Mouse (Mus musculus): ENCODE measurements around the gene Kcng4. TPM values are rescaled to one million over a fixed set of nuclear protein-coding genes. Genes with fewer than 3 reads are reported as not detected.

Gene Kcng4
- not detected for total RNA-seq (2023)

DNA sequence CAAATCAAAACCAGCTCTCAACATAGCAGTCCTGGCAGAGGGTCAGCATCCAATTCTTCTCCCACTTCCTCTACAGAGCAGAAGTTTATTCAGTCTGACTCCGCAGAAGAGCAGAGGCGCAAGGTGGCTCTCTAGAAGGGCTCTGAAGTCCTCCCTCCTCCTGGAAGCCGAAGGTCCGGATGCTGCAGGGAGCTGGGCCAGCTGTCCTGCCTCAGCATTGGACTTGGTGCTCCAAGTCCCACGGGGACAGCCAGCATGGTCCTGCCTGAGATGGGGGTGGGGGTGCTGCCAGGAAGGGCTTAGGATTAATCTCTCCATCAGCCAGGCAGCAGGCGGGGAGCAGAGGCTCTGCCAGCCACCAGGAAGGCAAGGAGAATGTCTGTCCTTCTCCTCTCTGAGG lies at the start of gene Kcng4:
Kcng4 (minus strand) TSS at position 303 of the 400 bp plus-strand sequence.

DNA sequence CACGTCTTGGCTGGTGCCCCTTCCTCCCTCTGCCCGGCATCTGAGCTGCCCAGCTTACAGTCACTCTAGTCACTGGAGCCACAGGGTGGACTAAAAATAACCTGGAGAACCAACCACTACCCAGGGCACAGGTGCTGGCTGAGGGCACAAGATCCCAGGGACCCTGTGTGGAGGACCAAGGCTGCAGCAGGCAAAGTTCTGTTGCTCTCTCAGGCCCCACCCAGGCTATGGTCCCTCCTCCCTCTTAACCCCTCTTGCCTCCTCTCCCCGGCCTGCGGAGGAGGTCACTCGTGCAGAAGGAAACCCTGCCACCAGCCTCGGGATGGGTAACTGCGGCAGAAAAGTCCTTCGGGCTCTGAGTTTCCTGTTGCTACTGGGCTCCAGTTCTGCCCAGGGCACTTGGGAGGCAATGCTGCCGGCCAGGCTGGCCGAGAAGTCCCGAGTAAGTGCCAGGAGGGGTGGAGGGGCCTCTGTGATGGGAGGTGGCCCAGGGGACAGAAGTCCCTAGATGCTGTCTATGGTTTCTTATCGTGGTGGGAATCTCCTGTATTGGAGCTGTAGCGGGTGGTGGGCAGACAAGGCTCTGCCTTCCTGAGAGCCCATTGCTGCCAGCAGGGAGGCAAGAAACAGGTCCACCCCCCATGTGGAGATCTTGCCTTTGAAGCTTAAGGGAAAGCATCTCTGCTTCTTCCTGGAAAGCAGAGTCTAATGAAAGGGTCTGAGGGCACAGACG lies 30.9 kb upstream of the Kcng4 start, which contains the start of gene Wfdc1:
Wfdc1 (plus strand) TSS at position 147 of the 733 bp plus-strand sequence.

DNA sequence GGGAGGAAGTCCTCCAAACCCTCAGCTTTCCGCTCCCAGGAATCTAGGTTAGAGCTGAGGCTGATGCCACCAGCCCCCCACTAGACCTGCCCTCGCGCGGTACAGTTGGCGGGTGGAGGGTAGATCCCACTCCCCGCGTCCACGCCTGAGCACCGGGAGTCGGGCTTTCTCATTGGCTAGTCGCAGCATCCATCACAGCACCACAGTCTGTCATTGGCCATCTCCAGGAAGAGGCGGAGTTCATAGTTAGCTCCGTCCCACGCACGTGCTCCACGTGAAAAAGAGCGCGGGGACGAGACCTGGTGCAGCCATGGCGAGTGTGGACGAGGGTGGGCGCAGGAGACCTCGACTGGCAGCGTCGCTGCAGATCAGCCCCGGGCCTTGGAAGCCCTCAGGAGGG lies 23.0 kb downstream of the Kcng4 start, which contains the start of gene Adad2:
Adad2 (plus strand) TSS at position 277 of the 400 bp plus-strand sequence.

DNA sequence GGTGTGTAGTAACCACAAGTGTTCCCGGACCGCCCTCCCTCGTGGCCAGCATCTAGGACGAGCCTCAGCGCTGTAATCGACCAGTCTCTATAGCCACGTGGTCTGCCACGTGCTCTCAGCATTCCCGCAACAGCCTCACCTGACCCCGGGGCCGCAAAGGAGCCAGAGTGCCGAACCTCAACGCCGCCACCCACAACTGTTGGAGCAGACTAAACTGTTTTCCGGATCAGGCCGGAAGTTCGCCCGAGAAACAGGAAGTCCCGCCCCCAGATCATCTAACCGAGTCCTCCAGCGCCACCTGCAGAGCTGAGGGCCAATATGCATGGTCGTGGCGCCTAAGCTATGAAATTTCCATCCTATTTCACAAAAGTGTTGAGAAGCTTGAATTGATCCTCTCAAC lies 30.5 kb downstream of the Kcng4 start, which contains the start of gene Taf1c:
Taf1c (minus strand) TSS at position 227 of the 400 bp plus-strand sequence.

DNA sequence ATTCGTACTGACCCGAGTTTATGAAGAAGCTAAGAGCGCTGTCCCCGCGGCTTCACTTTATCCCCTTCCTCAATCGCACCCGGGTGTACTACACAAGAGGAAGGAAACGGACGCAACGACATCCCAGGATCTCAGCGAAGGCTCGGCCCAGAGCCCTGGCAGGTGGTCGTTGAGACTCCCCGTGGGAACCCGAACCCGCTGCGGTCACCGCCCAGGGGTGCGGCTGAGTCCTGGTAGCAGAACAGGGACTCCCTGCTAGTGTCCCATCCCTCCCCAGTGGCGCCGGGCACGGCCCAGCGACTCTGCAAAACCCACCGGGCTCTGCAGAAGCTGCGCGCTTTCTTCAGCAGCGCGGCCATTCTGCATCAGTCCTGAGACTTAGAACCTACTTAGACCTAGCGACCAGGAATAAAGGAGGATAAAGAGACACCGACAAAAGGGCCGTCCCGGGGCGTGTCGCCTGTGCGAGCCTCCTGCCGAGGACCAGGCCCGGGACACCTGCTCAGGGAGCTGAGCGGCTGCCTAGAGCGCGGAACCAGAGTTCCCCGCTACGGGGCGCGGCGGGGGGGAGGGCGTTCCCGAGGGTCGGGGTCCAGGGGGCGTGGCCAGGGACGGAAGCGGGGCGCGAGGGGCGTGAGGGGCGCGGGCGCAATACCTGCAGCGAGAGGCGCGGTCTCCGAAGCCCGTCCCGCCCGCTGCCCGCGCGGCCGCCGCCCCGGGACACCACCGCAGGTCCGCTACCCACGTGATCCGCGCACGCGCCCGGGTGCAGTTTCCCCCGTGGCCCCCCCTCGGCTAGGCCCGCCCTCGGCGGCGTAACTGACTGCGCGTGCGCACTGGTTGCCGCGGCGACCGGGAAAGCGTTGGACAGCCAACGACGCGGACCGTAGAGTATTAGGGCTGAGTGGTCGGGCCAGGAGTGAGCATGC lies 60.8 kb downstream of the Kcng4 start, which contains the start of the genes Hsdl1 and Dnaaf1:
Hsdl1 (minus strand) TSS at position 747 of the 929 bp plus-strand sequence.
Dnaaf1 (plus strand) TSS at position 799 of the 929 bp plus-strand sequence.

Other genes with a start within 250 kb of the Kcng4 start
- 1 to 10 TPM; 7.8 to 8.4 TPM for gene Mlycd, start 240.8 kb downstream of the Kcng4 start, total RNA-seq (2023)
- gene Osgin1, start 201.6 kb downstream of the Kcng4 start, total RNA-seq (2023) = 100 to 1,000 TPM; 252 to 275 TPM
- 1 to 10 TPM in 1 of 2 experiments, under 1 TPM in 1; 0.99 to 1.2 TPM for gene Necab2, start 189.0 kb downstream of the Kcng4 start, total RNA-seq (2023)
- gene Slc38a8, start 134.0 kb downstream of the Kcng4 start, total RNA-seq (2023) = not detected
- gene Mbtps1, start 76.9 kb downstream of the Kcng4 start, total RNA-seq (2023) = 10 to 100 TPM; 40.0 to 48.7 TPM
- 10 to 100 TPM; 38.6 to 39.6 TPM for gene Hsdl1, start 60.5 kb downstream of the Kcng4 start, total RNA-seq (2023)
- under 1 TPM in 1 of 2 experiments, not detected in 1; 0.24 TPM for gene Dnaaf1, start 60.4 kb downstream of the Kcng4 start, total RNA-seq (2023)
- gene Taf1c, start 30.5 kb downstream of the Kcng4 start, total RNA-seq (2023) = 1 to 10 TPM; 7.2 to 8.2 TPM
- not detected for gene Adad2, start 22.9 kb downstream of the Kcng4 start, total RNA-seq (2023)
- not detected for gene Wfdc1, start 30.7 kb upstream of the Kcng4 start, total RNA-seq (2023)
- under 1 TPM; 0.20 to 0.26 TPM for gene Atp2c2, start 64.3 kb upstream of the Kcng4 start, total RNA-seq (2023)
- gene Tldc1, start 142.7 kb upstream of the Kcng4 start, total RNA-seq (2023) = 1 to 10 TPM; 2.6 to 7.0 TPM
- gene Cotl1, start 204.9 kb upstream of the Kcng4 start, total RNA-seq (2023) = 1,000 to 10,000 TPM in 1 of 2 experiments, 100 to 1,000 TPM in 1; 943 to 1,046 TPM
- gene Klhl36, start 226.6 kb upstream of the Kcng4 start, total RNA-seq (2023) = 10 to 100 TPM; 15.0 to 16.8 TPM

Data from neutrophil, adult 59 days (primary cell).